Mouse (Mus musculus): ENCODE results near the gene Cisd3. TPM values are rescaled to one million over a fixed set of nuclear protein-coding genes. Genes with fewer than 3 reads are reported as not detected.
A peak's percentile ranks its signal among the peaks of the same experiment; 100 is the strongest.

Cisd3 gene
- total RNA-seq, 4 experiments from 2014 or later, result 133 to 158 (median 141) TPM

GRCm38 (mm10) chr11:97662893-97663527 is 22.6 kb upstream of the Cisd3 start, which contains the start of gene Mllt6:
Gene Mllt6, plus strand, starts transcription at chr11:97663414.
- peak; percentile 75 for DNase-seq (ENCODE audit: low spot score)

- DNase-seq (ENCODE audit: low spot score), result peak; percentile 79
Measured at GRCm38 (mm10) chr11:97663528-97664338, 21.9 kb upstream of the Cisd3 start.

GRCm38 (mm10) chr11:97664339-97664665 is 21.3 kb upstream of the Cisd3 start:
- no peak for DNase-seq (ENCODE audit: low spot score)

- DNase-seq (ENCODE audit: low spot score), result no peak
Measured at GRCm38 (mm10) chr11:97664771-97665240, 20.8 kb upstream of the Cisd3 start.

- DNase-seq (ENCODE audit: low spot score), result no peak
Measured at GRCm38 (mm10) chr11:97665431-97665830, 20.2 kb upstream of the Cisd3 start.

GRCm38 (mm10) chr11:97666221-97666620 is 19.4 kb upstream of the Cisd3 start:
- no peak for DNase-seq (ENCODE audit: low spot score)

- DNase-seq (ENCODE audit: low spot score), result no peak
Measured at GRCm38 (mm10) chr11:97666794-97667193, 18.8 kb upstream of the Cisd3 start.

GRCm38 (mm10) chr11:97668160-97668559 is 17.5 kb upstream of the Cisd3 start:
- DNase-seq (ENCODE audit: low spot score), result no peak

GRCm38 (mm10) chr11:97669268-97669667 is 16.4 kb upstream of the Cisd3 start:
- DNase-seq (ENCODE audit: low spot score), result no peak

GRCm38 (mm10) chr11:97669829-97670228 is 15.8 kb upstream of the Cisd3 start:
- DNase-seq (ENCODE audit: low spot score), result peak; percentile 66

- DNase-seq (ENCODE audit: low spot score), result no peak
Measured at GRCm38 (mm10) chr11:97670234-97671176, 15.1 kb upstream of the Cisd3 start.

- DNase-seq (ENCODE audit: low spot score), result no peak
Measured at GRCm38 (mm10) chr11:97671177-97671527, 14.5 kb upstream of the Cisd3 start.

- no peak for DNase-seq (ENCODE audit: low spot score)
Measured at GRCm38 (mm10) chr11:97673148-97673547, 12.5 kb upstream of the Cisd3 start.

GRCm38 (mm10) chr11:97676050-97676754 is 9.4 kb upstream of the Cisd3 start:
- DNase-seq (ENCODE audit: low spot score), result no peak

GRCm38 (mm10) chr11:97677381-97677780 is 8.2 kb upstream of the Cisd3 start:
- no peak for DNase-seq (ENCODE audit: low spot score)

- DNase-seq (ENCODE audit: low spot score), result no peak
Measured at GRCm38 (mm10) chr11:97677842-97678241, 7.8 kb upstream of the Cisd3 start.

GRCm38 (mm10) chr11:97678301-97678700 is 7.3 kb upstream of the Cisd3 start:
- DNase-seq (ENCODE audit: low spot score), result no peak

- DNase-seq (ENCODE audit: low spot score), result no peak
Measured at GRCm38 (mm10) chr11:97680430-97680829, 5.2 kb upstream of the Cisd3 start.

- DNase-seq (ENCODE audit: low spot score), result no peak
Measured at GRCm38 (mm10) chr11:97682504-97683055, 3.0 kb upstream of the Cisd3 start.

- DNase-seq (ENCODE audit: low spot score), result no peak
Measured at GRCm38 (mm10) chr11:97684063-97684680, 1.5 kb upstream of the Cisd3 start.

GRCm38 (mm10) chr11:97684766-97685165 is 860 bp upstream of the Cisd3 start:
- DNase-seq (ENCODE audit: low spot score), result no peak

Measured in heart, adult 8-10 months (tissue).